Mouse (Mus musculus): Measurements from ENCODE around the gene Dtx3.

Dtx3 gene

GRCm38 (mm10) chr10:127186451-127186850 lies 9.1 kb downstream of the Dtx3 start:
- DNase-seq (ENCODE audit: extremely low spot score, low spot score), result no peak

GRCm38 (mm10) chr10:127185506-127185905 lies 10.0 kb downstream of the Dtx3 start:
- DNase-seq (ENCODE audit: extremely low spot score, low spot score), result no peak

GRCm38 (mm10) chr10:127185101-127185500 lies 10.4 kb downstream of the Dtx3 start:
- DNase-seq (ENCODE audit: extremely low spot score, low spot score), result no peak

DNA sequence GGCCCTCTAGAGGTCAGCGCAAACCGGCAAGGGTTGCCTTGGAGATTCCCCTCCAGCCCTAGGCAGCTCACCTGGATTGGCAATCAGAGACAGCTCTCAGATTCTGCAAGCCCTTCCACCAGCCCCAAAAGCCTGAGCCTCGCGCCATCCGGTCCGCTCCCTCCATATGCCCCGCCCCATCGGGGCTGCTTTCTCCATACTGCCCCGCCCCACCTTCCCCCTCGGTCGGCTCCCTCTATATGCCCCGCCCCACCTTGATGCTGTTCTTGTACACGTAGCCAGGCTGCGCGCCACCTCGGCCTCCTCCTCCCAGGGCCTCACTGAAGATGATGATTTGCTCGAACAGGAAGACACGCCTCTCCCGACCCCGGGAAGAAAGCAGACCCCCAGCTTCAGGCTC lies 11.8 kb downstream of the Dtx3 start:
- no peak for DNase-seq (ENCODE audit: extremely low spot score, low spot score)

DNA sequence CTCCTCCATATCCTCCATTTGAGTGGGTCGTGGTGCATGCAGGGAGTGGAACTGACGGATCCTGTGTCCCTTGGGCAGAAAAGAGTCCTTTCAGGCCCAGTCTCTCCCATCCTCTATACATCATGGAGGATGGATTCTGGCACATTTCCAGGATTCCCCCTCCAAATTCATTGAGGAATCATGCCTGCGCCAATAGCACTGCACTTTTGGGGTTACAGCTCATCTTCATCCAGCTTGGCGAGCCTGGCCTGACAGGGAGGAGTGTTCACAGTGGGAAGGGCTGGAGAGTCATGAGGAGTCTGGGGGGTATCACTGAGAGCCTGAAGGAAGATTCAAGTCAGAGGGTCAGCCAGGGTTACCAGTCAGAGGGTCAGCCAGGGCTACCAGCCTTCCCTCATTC lies 12.9 kb downstream of the Dtx3 start:
- DNase-seq (ENCODE audit: extremely low spot score, low spot score), result no peak

DNA sequence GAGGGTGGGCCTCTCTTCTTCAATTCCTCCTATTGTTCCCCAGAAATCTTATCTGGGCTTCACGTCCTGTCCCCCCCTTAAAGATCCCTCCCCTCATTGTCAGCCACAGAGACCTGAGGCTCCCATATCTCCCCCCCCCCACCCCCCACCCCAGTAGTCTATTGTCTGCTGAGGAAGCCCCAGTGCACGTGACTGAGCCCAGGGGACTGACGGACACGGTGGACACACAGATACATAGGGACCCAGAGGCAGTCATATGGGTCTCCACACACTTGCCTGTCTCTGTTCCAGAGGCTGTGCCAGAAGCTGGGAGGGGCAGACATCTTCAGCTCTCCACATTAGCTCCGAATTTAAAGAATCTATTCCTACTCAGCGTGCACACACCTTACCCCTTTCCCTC lies 14.0 kb downstream of the Dtx3 start:
- no peak for DNase-seq (ENCODE audit: extremely low spot score, low spot score)

GRCm38 (mm10) chr10:127180695-127181047 lies 14.9 kb downstream of the Dtx3 start:
- DNase-seq (ENCODE audit: extremely low spot score, low spot score), result no peak

DNA sequence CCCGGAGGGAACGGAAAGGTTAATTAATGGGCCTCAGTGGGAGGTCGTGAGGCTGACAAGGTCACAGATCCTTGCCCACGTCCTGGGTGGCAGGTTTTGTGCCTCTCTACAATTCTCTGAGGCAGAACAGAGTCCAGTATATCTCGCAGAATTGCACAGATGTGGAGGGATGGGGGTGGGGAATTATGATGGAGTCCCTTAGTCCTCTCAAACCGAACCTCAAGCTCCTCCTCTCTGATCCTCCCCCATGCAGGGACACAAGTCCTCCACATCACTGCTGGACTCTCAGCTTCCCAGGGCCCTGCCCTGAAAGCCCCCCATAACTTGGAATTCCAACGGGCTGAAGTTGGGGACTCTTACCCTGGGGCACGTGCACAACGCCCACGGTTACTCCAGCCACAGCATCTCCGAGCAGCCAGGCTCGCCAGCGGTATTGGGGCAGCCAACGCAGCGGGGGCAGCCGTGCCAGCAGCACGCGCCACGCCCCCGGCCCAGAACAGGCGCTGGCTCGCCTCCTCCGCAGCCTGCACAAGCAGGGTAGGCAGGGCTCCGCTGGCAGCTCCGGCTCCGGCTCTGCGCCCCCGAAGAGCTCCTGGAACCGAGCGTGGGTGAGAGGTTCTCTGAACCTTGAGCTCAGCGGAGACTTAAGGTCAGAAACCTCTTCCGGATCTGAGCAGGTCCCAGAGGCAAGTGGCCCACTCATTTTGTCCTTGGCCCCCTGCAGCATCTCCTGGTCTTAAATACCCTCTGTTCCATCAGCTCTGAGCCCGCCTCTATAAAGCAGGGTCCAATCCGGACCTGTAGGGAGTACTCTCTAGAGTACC lies 15.4 kb downstream of the Dtx3 start, which contains the start of gene Slc26a10:
TSS of gene Slc26a10 (minus strand) at position 775 of the 824 bp plus-strand sequence.
- no peak for DNase-seq (ENCODE audit: extremely low spot score, low spot score)

GRCm38 (mm10) chr10:127178286-127179027 lies 17.1 kb downstream of the Dtx3 start:
- peak; percentile 47 for DNase-seq (ENCODE audit: extremely low spot score, low spot score)

- DNase-seq (ENCODE audit: extremely low spot score, low spot score), result peak; percentile 93
Observed at GRCm38 (mm10) chr10:127177719-127178118, 17.8 kb downstream of the Dtx3 start.

- DNase-seq (ENCODE audit: extremely low spot score, low spot score), result no peak
Observed at GRCm38 (mm10) chr10:127177235-127177634, 18.3 kb downstream of the Dtx3 start.

DNA sequence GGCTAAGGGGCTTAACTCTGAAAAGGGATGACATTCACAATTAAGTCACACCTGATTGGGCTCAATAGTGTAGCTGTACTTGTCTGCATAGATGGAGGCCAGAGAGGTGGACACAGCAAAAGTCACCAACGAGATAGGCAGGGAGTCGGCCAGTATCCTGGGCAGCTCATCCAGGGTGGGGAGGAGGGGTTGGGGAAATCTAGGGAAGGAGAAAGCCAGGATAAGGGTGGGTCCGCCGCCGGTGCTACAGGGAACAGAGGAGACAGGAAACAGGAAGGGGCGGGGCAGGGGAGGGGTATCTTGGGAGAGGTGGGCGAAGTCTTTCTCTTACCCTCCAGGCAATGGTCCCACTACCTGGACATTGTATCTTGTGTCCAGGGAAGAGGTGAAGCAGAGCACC lies 18.8 kb downstream of the Dtx3 start:
- DNase-seq (ENCODE audit: extremely low spot score, low spot score), result peak; percentile 17

GRCm38 (mm10) chr10:127176228-127176627 lies 19.3 kb downstream of the Dtx3 start:
- DNase-seq (ENCODE audit: extremely low spot score, low spot score), result no peak

- DNase-seq (ENCODE audit: extremely low spot score, low spot score), result no peak
Observed at GRCm38 (mm10) chr10:127174170-127174569, 21.4 kb downstream of the Dtx3 start.

DNA sequence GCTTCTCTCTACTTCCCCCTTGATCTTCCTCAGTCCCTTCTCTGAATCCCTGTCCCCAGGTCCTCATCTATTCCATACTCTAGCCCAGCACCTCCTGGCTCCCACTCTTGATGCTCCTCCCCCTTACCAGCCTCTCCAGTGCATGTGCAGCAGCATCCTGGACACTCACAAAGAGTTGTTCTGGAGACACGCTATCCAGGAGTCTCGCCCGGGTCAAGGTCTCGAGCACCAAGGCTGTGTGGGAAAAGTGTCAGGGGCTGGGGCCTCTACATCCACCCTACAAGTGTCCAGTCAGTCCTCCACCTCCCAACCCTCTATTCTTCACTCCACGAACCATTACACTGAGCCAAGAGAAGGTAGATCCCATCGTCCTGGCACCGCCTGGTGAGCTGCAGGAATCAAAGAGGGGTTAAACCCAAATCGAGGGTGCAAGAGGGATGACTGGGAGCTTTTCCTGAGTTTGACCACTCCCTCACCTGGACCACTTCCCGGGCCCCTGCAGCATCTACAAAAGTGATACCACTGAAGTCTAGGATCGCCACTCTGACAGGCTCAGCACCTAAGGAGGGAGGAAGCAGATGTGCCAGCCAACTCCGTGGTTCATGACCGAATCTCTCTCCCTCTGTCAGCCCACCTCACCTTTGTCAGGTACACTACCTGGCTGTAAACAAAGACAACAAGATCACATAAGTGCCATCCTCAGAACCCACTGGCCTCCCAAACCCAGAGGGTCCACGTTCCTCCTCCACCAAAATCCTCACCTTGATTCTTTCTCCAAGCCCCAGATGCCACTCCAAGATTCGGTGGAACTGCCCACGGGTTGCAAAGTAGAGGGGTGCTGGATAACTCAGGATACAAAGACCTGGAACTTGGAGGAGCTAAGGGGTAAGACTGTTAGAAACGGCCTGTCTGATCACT lies 22.1 kb downstream of the Dtx3 start:
- DNase-seq (ENCODE audit: extremely low spot score, low spot score), result no peak

DNA sequence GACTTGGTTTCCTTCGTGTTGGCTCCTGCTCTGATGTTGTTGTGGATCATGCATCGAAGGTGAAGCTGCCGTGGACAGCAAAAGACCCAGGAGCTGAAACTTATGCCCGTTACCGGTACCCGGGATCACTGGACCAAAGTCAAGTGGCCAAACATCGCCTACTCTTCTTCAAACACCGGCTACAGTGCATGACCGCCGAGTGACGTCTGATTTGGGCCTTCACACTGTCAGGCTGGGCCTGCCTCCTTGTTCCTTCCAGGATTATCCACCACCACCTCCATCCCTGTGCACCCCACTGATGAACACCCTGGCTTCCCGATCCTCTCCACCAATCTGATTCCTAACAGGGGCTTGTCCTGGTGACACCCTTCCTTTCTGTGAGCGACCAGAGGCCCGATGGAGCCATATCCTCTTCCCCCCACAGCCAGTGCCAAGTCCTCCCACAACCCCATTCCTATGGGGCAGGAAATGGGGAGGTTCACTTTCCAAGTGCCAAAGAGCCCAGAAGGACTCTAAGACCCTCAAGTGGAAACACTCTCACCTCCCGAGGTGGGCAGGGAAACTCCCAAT lies 23.8 kb downstream of the Dtx3 start:
- no peak for DNase-seq (ENCODE audit: extremely low spot score, low spot score)

DNA sequence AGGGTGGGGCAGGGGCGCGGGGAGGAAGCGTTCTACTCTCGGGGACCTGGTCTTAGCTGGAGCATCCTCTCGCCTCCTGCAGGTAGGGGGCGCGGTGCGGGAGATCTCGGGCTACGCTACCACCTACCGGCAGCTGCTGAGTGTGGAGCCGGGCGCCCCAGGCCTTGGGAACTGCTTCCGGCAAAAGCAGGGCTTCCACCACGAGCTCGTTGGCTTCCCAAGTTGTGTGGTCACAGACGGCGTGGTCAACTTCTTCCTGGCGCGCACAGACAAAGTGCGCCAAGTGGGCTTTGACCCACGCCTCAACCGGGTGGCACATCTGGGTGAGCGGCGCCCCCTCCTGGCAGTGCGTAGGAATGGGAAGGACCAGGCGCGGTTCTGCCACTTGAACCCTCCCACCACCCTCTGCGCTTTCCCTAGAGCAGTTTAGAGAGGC lies 24.7 kb downstream of the Dtx3 start:
- DNase-seq (ENCODE audit: extremely low spot score, low spot score), result peak; percentile 82

- DNase-seq (ENCODE audit: extremely low spot score, low spot score), result peak; percentile 44
Observed at GRCm38 (mm10) chr10:127170002-127170401, 25.5 kb downstream of the Dtx3 start.

- DNase-seq (ENCODE audit: extremely low spot score, low spot score), result no peak
Observed at GRCm38 (mm10) chr10:127167614-127168192, 27.8 kb downstream of the Dtx3 start.

DNA sequence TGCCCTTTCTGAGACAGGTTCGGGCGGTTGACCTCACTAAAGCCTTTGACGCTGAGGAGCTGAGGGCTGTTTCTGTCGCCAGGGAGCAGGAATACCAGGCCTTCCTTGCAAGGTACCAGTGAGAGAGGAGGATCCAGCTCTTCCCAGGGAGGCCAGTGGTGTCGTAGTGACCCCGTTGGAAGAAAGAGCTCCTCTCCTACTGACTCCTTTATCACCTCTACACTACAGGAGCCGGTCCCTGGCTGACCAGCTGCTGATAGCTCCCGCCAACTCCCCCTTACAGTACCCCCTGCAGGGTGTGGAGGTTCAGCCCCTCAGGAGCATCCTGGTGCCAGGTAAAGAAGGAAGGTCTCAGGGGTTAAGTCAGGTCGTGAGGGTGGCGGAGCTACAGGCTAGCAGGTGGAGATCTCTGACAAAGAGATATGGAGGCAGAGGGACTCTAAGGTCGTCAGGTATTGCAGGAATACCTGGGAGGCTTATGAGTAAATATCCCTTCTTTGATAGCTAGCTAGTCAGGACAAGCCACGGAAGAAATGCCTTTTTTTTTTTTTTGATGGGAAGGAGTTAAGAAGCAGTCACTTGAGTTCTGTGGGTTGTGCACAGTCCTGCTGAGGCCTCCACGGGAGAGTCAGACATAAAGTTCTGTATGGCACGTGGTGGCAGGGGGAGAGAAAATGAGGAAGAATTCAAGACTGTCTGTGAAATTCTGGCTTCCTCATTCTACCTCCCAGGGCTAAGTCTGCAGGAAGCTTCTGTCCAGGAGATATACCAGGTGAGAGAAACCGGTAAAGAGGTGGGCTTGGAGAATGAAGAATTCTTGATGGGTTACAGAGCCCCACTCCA lies 28.5 kb downstream of the Dtx3 start:
- DNase-seq (ENCODE audit: extremely low spot score, low spot score), result no peak
